Mouse (Mus musculus) embryonic facial prominence, embryonic 15.5 days (tissue): ENCODE data around the gene Flad1. TPM values are rescaled to one million over a fixed set of nuclear protein-coding genes. Genes with fewer than 3 reads are reported as not detected.

Experiments used
- ATAC-seq: fragments of 200-750 bp; cut with Nextera tagmentation; 2 replicates; pipeline ENCODE4 v1.8.0; 2017; ENCODE audit warnings: low read depth, moderate TSS enrichment; ENCODE audit not compliant: insufficient number of reproducible peaks, low FRiP score, low TSS enrichment
- H3K27ac ChIP-seq: fragments of 300-500 bp; sonication (generic); replicated peaks from 2 replicates; pipeline ENCODE4 v1.5.1; 2015; ENCODE audit warnings: mild to moderate bottlenecking, inconsistent platforms
- H3K27me3 ChIP-seq: fragments of 300-500 bp; sonication (generic); 2 replicates; pipeline ENCODE4 v1.6.1; 2015; ENCODE audit warnings: inconsistent platforms
- H3K36me3 ChIP-seq: fragments of 300-500 bp; sonication (generic); 2 replicates; pipeline ENCODE4 v1.6.1; 2015; ENCODE audit warnings: mild to moderate bottlenecking, inconsistent platforms
- H3K4me1 ChIP-seq: fragments of 300-500 bp; sonication (generic); 2 replicates; pipeline ENCODE4 v1.6.1; 2015; ENCODE audit warnings: inconsistent platforms
- H3K4me2 ChIP-seq: fragments of 300-500 bp; sonication (generic); replicated peaks from 2 replicates; pipeline ENCODE4 v1.6.1; 2015; ENCODE audit warnings: mild to moderate bottlenecking, inconsistent platforms
- H3K4me3 ChIP-seq: fragments of 300-500 bp; sonication (generic); replicated peaks from 2 replicates; pipeline ENCODE4 v1.5.1; 2015; ENCODE audit warnings: mild to moderate bottlenecking, inconsistent platforms
- H3K9ac ChIP-seq: fragments of 300-500 bp; sonication (generic); 2 replicates; pipeline ENCODE4 v1.6.1; 2015; ENCODE audit warnings: inconsistent platforms
- H3K9me3 ChIP-seq: fragments of 300-500 bp; sonication (generic); replicated peaks from 2 replicates; pipeline ENCODE4 v1.6.1; 2016; ENCODE audit warnings: inconsistent platforms
- WGBS: fragments of 180-500 bp; shearing (Covaris S2); methylation state at CpG from one replicate; pipeline ENCODE4 v1.1.7; 2015; 5-methylcytosine and 5-hydroxymethylcytosine counted together
- polyA plus RNA-seq: library from polyadenylated mRNA; unstranded; fragments of >200 nt; fragmentation: Nextera tagmentation; extraction: Ambion mirVana; gene quantifications from 2 replicates; pipeline ENCODE4 v1.2.1, GENCODE M21; 2015

The Flad1 gene
- polyA plus RNA-seq, 1 experiment from 2014 or later, result 34.6 TPM

DNA sequence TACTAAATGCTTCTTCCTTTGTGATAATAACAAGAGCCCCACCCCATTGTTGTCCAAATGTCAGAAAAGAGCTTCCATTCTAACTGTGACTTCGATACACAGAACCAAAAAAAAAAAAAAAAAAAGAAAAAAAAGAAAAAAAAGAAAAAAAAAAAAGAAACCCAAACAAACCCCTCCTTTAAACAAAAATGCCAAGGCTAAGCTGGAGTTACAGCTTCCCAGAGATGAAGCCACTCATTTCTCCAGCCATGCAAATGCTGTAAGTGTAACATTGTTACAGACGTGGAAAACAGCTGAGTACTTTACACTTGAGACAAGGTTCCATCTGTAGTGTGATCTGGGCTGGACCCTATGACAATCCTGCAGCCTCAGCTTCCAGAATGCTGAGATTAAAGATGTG is 5.5 kb upstream of the Flad1 start:
- peak overlapping the region; percentile 98 for H3K27ac ChIP-seq
- 17% methylated on average over 2 of the region's 2 CpGs for WGBS
- no peaks in the 10 kb centered on the region for H3K9me3 ChIP-seq
- no peaks in the 10 kb centered on the region for H3K27me3 ChIP-seq
- ATAC-seq, result no peak
- H3K4me1 ChIP-seq, result peaks cover 41% of the 10 kb centered on the region
- H3K4me2 ChIP-seq, result peak overlapping the region; percentile 80
- H3K4me3 ChIP-seq, result peak overlapping the region; percentile 58
- peaks cover 31% of the 10 kb centered on the region for H3K36me3 ChIP-seq
- H3K9ac ChIP-seq, result peak overlapping the region; percentile 22

DNA sequence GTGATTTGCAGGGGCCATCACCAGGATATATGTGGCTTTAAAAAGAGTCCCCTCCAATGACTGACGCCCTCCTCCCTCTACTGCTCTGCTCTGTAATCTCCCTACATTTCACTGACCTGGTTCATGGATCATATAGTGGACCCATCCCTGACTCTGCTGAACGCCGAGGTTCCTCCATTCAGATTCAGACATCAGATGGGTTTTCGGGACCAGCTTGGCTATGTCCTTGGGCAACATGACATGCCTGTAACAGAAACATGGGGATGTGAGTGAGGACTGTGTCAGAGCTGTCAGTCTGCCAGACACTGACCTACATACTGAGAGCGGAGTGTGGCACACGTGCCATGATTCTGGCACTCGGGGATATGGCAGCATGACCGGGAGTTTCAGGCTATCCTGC is 4.5 kb upstream of the Flad1 start:
- no peak overlapping the region for H3K4me2 ChIP-seq
- 96% methylated on average over 8 of the region's 8 CpGs for WGBS
- no peak for ATAC-seq
- H3K4me3 ChIP-seq, result no peak overlapping the region
- H3K27ac ChIP-seq, result no peak overlapping the region
- no peaks in the 10 kb centered on the region for H3K27me3 ChIP-seq
- H3K4me1 ChIP-seq, result peaks cover 32% of the 10 kb centered on the region
- peaks cover 31% of the 10 kb centered on the region for H3K36me3 ChIP-seq
- no peaks in the 10 kb centered on the region for H3K9me3 ChIP-seq
- no peak overlapping the region for H3K9ac ChIP-seq

DNA sequence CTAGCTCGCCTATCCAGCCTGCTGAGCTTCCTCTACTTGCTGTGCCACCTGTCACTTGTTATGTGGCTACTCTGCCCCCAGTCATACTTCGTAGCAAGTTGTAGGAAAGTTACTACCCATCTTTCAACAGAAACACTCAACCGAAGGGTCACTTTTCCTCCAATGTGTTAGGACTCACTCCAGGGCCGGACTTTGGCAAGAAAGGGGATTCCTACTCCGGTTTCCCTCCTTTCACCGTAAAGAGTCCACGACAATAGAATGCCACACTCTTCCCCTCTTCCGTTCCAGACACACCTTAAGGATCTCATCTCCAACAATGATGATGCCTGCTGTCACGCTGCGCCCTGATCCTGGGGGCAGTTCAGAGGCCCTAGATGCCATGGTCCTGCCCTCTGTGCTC is 806 bp downstream of the Flad1 start:
- ATAC-seq, result no peak
- peaks cover 6% of the 10 kb centered on the region for H3K4me1 ChIP-seq
- peak overlapping the region; percentile 54 for H3K4me3 ChIP-seq
- H3K9ac ChIP-seq, result peak overlapping the region; percentile 21; the same call in 1 of the 2 replicates
- WGBS, result 71% methylated on average over 10 of the region's 10 CpGs
- peaks cover 49% of the 10 kb centered on the region for H3K36me3 ChIP-seq
- H3K9me3 ChIP-seq, result no peaks in the 10 kb centered on the region
- peak overlapping the region; percentile 60 for H3K4me2 ChIP-seq
- H3K27me3 ChIP-seq, result no peaks in the 10 kb centered on the region
- 0 out of 2 replicates have a peak overlapping the region, but pooled peaks have one; percentile 29 for H3K27ac ChIP-seq

DNA sequence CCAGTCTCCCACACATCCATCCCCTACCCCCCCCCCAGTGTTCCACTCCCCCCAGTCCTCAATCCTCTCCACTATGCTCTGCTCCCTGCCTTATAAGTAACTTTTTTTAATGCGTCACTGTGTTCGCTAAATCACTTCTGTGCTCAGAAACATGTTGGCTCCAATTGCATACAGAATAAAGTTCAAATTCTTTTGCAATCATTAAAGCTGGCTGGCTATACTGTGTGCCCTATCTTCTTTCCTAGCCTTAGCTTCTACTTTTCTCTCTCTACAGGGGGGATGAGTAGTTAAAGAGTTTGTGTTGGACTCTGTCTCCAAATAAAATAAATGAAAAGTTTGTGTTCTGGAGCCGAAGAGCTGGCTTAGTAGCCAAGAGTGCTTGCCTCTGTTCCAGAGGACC is 2.0 kb downstream of the Flad1 start:
- Histone ChIP-seq H3K36me3 (peaks cover 45% of the 10 kb centered on the region), H3K4me1 (peaks cover 6% of the 10 kb centered on the region), H3K9ac (no peak overlapping the region), H3K9me3 (no peaks in the 10 kb centered on the region), H3K4me3 (no peak overlapping the region), H3K27ac (no peak overlapping the region), H3K4me2 (no peak overlapping the region), H3K27me3 (no peaks in the 10 kb centered on the region)
- WGBS, result 94% methylated on average over 3 of the region's 3 CpGs
- ATAC-seq, result no peak

DNA sequence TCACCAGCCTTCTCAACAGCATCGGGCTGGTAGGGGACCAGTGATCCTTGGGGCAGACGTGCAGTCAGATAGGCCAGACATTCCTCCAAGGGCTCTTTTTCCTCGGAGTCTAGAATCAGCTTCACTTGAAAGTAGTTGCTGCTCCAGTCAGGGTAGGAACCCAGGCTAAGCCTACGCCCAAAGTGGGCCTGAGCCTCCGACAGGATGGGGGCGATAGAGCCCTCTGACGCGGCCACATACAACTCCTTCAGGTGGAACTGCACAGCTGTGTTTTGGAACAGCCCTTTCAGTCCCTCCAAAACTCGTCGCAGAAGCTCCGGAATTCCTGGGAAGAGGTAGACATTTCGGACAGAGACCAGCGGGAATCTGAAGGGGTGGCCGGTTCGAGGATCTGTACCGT is 3.2 kb downstream of the Flad1 start:
- Histone ChIP-seq H3K4me1 (peaks cover 6% of the 10 kb centered on the region), H3K27ac (no peak overlapping the region), H3K9ac (no peak overlapping the region), H3K4me3 (no peak overlapping the region), H3K9me3 (no peaks in the 10 kb centered on the region), H3K4me2 (no peak overlapping the region), H3K36me3 (peaks cover 43% of the 10 kb centered on the region), H3K27me3 (no peaks in the 10 kb centered on the region)
- ATAC-seq, result no peak
- WGBS, result 63% methylated on average over 16 of the region's 16 CpGs

DNA sequence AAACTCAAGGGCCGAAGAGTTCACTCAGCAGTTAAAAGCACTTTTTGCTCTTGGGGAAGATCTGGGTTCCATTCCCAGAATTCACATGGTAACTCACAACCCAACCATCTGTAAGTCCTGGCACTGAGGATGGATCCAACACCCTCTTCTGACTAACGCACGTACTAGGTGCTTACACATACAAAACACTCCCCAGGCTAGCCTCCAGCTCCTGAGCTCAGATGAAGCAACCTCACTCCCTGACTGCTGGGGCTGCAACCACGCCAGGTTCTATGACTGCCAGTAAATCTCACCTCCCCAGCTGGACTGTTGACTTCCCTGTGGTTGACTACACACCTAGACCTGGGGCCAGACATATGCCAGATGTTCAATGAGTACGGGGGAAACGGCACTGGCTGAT is 4.8 kb downstream of the Flad1 start:
- Histone ChIP-seq H3K9ac (no peak overlapping the region), H3K9me3 (no peaks in the 10 kb centered on the region), H3K4me3 (no peak overlapping the region), H3K36me3 (peaks cover 56% of the 10 kb centered on the region), H3K4me2 (no peak overlapping the region), H3K27ac (no peak overlapping the region), H3K27me3 (no peaks in the 10 kb centered on the region), H3K4me1 (peaks cover 6% of the 10 kb centered on the region)
- whole genome bisulfite sequencing, result 84% methylated on average over 6 of the region's 6 CpGs
- ATAC-seq, result no peak

DNA sequence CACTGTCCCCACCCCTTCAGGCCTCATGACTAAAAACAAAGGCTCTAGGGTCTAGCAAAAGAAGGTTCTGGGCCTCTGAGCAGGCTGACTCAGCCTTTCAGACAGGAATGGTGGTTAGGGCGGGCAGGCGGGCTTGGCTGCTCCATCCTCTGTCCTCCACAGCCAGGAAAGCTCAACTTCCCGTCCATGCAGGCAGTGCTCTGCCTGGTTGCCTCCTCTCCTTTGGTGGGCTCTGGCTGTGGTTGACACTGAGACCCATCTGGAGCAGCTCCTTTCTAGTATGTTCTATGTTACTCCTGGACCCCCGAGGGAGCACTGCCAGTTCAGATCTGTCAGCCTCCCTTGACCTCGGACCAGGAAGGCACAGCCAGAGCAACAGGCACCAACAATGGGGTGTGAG is 9.0 kb downstream of the Flad1 start, which contains the start of gene Lenep:
Lenep (minus strand) TSS at position 101 of the 400 bp plus-strand sequence.
- Histone ChIP-seq H3K27ac (no peak within 1 kb of the TSS), H3K9me3 (no peaks in the 10 kb centered on the region), H3K27me3 (no peaks in the 10 kb centered on the region), H3K36me3 (peaks cover 50% of the 10 kb centered on the region), H3K4me3 (no peak within 1 kb of the TSS), H3K4me2 (no peak within 1 kb of the TSS), H3K4me1 (no peaks in the 10 kb centered on the region), H3K9ac (no peak within 1 kb of the TSS)
- no peak for ATAC-seq
- WGBS, result 72% methylated on average over 5 of the region's 5 CpGs

DNA sequence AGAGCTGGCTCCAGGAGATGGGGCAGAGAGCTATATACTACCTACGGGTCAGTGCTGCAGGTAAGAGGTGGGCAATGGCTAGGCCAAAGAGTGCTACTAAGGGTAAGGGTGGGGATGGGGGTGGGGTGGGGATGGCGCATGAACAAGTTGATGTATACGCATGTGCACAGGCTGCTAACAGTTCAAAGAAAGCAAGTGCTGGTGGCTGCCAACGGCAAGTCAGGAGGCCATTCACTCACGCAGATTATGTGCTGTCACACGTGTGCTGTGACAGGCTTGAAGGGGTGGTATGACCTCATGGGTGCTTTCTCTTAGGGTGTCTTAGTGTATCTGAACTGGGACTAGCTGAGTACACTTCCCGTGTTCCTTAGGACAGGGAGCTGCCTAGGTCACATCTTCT is 10.3 kb downstream of the Flad1 start:
- Histone ChIP-seq H3K9ac (no peak overlapping the region), H3K4me1 (peaks cover 7% of the 10 kb centered on the region), H3K27me3 (no peaks in the 10 kb centered on the region), H3K4me2 (no peak overlapping the region), H3K36me3 (peaks cover 41% of the 10 kb centered on the region), H3K4me3 (no peak overlapping the region), H3K9me3 (no peaks in the 10 kb centered on the region), H3K27ac (no peak overlapping the region)
- 91% methylated on average over 7 of the region's 7 CpGs for WGBS
- ATAC-seq, result no peak

DNA sequence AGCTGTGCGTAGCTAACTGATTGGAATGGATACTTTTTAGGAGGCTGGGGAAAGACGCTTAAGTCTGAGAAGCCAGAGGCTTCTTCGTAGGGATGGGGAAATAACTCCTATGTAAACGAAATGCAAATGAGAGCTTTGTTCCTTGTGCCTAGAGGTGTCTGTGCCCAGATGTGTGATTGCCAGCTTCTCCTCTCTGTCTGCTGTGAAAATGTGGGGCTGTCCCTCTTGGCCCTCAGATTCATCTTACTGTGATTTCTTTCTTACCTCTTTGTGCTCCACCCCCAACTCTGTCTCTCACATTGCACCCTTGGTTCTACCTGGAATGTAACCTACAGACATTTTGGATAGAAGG is 15.0 kb downstream of the Flad1 start:
- Histone ChIP-seq H3K4me1 (peaks cover 52% of the 10 kb centered on the region), H3K4me3 (peak overlapping the region; percentile 58), H3K9ac (no peak overlapping the region), H3K27ac (peak overlapping the region; percentile 93), H3K36me3 (peaks cover 3% of the 10 kb centered on the region), H3K9me3 (no peaks in the 10 kb centered on the region), H3K27me3 (no peaks in the 10 kb centered on the region), H3K4me2 (peak overlapping the region; percentile 98)
- 1% methylated on average over 4 of the region's 4 CpGs for WGBS
- no peak for ATAC-seq

DNA sequence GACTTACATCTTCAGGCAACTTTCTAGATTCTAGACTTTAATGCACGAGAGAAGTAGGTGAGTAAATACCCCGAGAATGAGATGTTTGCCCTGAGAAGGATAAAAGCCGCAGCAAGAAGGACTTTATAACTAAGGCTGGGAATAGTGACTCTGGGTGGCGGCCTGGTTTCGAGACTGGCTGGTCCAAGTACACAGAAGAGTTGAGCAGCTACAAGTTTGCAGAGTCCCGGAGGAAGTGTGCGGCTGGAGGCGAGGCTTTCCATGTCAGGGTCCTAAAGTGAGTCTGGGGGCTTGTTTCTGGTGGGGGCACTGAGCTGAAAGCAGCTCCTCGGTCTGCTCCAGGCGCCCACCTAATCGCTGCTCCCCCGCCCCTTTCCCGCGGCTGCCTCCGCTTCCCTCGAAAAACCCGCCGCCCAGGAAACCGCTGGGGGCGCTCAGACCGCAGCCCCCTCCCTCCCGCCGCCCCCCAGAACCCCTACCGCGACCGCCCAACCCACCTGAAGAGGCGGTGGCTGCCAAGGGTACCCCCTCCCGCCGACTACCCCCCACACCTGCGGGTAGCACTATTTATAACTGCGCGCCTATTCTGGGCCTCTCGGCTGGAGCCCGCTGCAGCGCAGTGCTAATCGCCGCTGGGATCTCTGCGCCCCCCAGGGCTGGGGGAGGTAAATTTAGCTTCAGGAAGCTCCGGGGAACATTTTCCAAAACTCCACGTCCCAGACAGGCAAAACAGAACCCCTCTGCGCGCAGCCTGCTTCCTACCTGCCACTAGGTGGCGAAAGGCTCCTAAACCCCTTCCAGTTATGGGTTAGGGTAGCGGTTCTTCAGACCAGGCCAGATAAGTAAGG is 15.6 kb downstream of the Flad1 start:
- H3K27me3 ChIP-seq, result no peaks in the 10 kb centered on the region
- H3K9me3 ChIP-seq, result no peaks in the 10 kb centered on the region
- 1% methylated on average over 43 of the region's 44 CpGs for WGBS
- peak overlapping the region; percentile 58 for H3K4me3 ChIP-seq
- peak overlapping the region; percentile 93 for H3K27ac ChIP-seq
- no peaks in the 10 kb centered on the region; the same call in 1 of the 2 replicates for H3K36me3 ChIP-seq
- H3K4me2 ChIP-seq, result peak overlapping the region; percentile 98
- H3K4me1 ChIP-seq, result peaks cover 58% of the 10 kb centered on the region
- no peak for ATAC-seq
- peak overlapping the region; percentile 40 for H3K9ac ChIP-seq

DNA sequence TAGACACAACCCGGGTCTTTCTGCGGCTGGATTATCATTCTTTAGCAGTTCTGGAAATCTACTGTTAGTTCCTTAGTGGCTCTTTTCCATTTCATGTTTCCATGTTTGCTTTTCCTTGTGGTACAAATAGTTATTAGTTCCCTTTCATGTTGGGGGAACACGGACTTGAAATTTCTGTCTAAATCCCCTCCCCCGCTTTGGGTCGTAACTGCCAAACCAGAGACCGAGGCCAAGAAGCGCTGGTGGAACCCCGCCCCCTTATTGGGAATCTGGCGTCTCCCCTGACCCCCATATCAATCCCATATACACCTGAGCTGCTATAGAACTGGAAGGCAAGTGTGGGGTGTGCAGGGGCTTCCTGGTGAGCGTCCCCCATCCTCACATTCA is 16.3 kb downstream of the Flad1 start:
- Histone ChIP-seq H3K27me3 (no peaks in the 10 kb centered on the region), H3K9ac (peak overlapping the region; percentile 15; the same call in 1 of the 2 replicates), H3K27ac (peak overlapping the region; percentile 93), H3K36me3 (no peaks in the 10 kb centered on the region; the same call in 1 of the 2 replicates), H3K4me3 (peak overlapping the region; percentile 58), H3K4me1 (peaks cover 64% of the 10 kb centered on the region), H3K9me3 (no peaks in the 10 kb centered on the region), H3K4me2 (peak overlapping the region; percentile 98)
- ATAC-seq, result no peak
- 4% methylated on average over 10 of the region's 10 CpGs for WGBS

DNA sequence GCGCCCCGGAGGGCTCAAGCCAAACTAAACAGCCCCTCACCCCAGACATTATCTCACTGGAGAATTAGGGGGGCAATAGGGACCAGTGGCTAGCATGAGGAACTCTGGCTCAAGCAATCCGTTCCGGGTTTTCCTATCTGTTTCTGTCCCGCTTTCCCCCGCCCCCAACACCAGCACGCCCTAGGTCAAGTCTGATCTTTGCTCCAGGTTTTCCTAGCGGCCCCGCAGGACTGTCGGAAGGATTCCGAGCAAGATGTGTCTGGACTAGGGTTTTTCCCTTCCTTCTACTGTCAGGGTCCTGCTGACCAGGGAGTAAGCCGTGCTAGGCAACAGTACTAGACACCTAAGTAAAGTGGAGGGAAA is 16.8 kb downstream of the Flad1 start:
- peak overlapping the region; percentile 98 for H3K4me2 ChIP-seq
- H3K4me3 ChIP-seq, result peak overlapping the region; percentile 58
- peak; percentile 1; the same call in 1 of the 2 replicates for ATAC-seq
- H3K9ac ChIP-seq, result peak overlapping the region; percentile 15; the same call in 1 of the 2 replicates
- peak overlapping the region; percentile 93 for H3K27ac ChIP-seq
- no peaks in the 10 kb centered on the region for H3K9me3 ChIP-seq
- WGBS, result under 1% methylated on average over 12 of the region's 12 CpGs
- H3K36me3 ChIP-seq, result no peaks in the 10 kb centered on the region
- H3K27me3 ChIP-seq, result no peaks in the 10 kb centered on the region
- peaks cover 69% of the 10 kb centered on the region for H3K4me1 ChIP-seq
